Mouse (Mus musculus) midbrain, embryonic 13.5 days (tissue): ENCODE measurements around the gene Rapgef3. TPM values are rescaled to one million over a fixed set of nuclear protein-coding genes. Genes with fewer than 3 reads are reported as not detected.

Experiments
- ATAC-seq: fragments of 200-750 bp; cut with Nextera tagmentation; 2 replicates; pipeline ENCODE4 v1.8.0; 2017; ENCODE audit warnings: mild to moderate bottlenecking, moderate TSS enrichment, moderate library complexity
- H3K27ac ChIP-seq: fragments of 300-500 bp; sonication (generic); 2 replicates; pipeline ENCODE4 v1.5.1; 2015; ENCODE audit warnings: inconsistent platforms, mild to moderate bottlenecking, moderate library complexity
- H3K27me3 ChIP-seq: fragments of 300-500 bp; sonication (generic); 2 replicates; pipeline ENCODE4 v1.6.1; 2015; ENCODE audit warnings: mild to moderate bottlenecking, inconsistent platforms
- H3K36me3 ChIP-seq: fragments of 300-500 bp; sonication (generic); 2 replicates; pipeline ENCODE4 v1.6.1; 2015; ENCODE audit warnings: mild to moderate bottlenecking, inconsistent platforms
- H3K4me1 ChIP-seq: fragments of 300-500 bp; sonication (generic); replicated peaks from 2 replicates; pipeline ENCODE4 v1.6.1; 2015; ENCODE audit warnings: inconsistent platforms
- H3K4me2 ChIP-seq: fragments of 300-500 bp; sonication (generic); replicated peaks from 2 replicates; pipeline ENCODE4 v1.6.1; 2015; ENCODE audit warnings: moderate library complexity, mild to moderate bottlenecking, inconsistent platforms
- H3K4me3 ChIP-seq: fragments of 300-500 bp; sonication (generic); replicated peaks from 2 replicates; pipeline ENCODE4 v1.5.1; 2015; ENCODE audit warnings: mild to moderate bottlenecking, inconsistent platforms
- H3K9ac ChIP-seq: fragments of 300-500 bp; sonication (generic); replicated peaks from 2 replicates; pipeline ENCODE4 v1.6.1; 2015; ENCODE audit warnings: mild to moderate bottlenecking, inconsistent platforms
- H3K9me3 ChIP-seq: fragments of 300-500 bp; sonication (generic); 2 replicates; pipeline ENCODE4 v1.6.1; 2016; ENCODE audit warnings: mild to moderate bottlenecking, inconsistent platforms
- WGBS: fragments of 180-500 bp; shearing (Covaris S2); methylation state at CpG from one replicate; pipeline ENCODE4 v1.1.7; 2015; 5-methylcytosine and 5-hydroxymethylcytosine counted together
- polyA plus RNA-seq: library from polyadenylated mRNA; unstranded; fragments of >200 nt; fragmentation: Nextera tagmentation; extraction: Ambion mirVana; gene quantifications from 2 replicates; pipeline ENCODE4 v1.2.1, GENCODE M21; 2015

The Rapgef3 gene
- polyA plus RNA-seq, 1 experiment from 2014 or later, result 9.0 TPM

DNA sequence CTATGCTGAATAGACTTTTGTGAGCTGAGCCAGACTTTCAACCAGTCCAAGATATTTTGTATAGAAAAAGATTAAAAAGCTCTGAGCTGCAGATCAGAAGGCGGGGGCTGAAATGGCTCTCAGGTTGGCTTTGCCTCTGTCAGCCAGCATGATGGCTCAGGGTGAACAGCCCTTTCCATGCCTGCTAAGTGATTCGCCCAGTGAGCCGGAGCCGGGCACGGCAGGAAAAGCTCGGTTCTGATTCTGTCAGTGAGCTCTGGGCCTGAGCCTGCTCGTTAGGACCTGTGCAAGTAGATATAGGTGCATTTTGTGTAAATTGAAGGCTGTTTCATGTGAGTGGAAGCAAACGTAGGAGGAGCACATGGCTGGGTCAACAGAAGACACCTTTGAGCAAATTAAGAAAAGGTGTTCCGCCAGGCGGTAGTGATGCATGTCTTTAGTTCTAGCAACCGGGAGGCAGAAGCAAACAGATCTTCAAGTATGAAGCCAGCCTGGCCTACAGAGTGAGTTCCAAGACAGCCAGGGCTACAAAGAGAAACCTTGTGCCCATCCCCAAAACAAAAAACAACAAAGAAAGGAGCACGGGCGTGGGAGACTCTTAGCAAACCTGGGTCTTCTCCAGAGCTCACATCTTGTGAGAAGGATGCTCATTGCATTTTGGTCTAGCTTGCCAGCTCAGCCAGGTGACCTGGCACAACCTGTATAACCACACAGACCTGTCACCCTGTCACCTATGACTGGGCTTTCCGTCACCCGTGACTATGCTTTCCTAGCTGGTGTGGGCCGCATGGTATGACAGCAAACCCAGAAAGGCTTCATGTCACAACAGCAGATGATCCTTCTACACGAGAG is 43.2 kb downstream of the Rapgef3 start:
- Histone ChIP-seq H3K36me3 (no peaks in the 10 kb centered on the region), H3K4me2 (no peak overlapping the region), H3K4me3 (no peak overlapping the region), H3K9me3 (no peaks in the 10 kb centered on the region), H3K9ac (no peak overlapping the region), H3K4me1 (no peaks in the 10 kb centered on the region), H3K27ac (no peak overlapping the region), H3K27me3 (no peaks in the 10 kb centered on the region)
- 90% methylated on average over 17 of the region's 17 CpGs for WGBS
- ATAC-seq, result no peak

DNA sequence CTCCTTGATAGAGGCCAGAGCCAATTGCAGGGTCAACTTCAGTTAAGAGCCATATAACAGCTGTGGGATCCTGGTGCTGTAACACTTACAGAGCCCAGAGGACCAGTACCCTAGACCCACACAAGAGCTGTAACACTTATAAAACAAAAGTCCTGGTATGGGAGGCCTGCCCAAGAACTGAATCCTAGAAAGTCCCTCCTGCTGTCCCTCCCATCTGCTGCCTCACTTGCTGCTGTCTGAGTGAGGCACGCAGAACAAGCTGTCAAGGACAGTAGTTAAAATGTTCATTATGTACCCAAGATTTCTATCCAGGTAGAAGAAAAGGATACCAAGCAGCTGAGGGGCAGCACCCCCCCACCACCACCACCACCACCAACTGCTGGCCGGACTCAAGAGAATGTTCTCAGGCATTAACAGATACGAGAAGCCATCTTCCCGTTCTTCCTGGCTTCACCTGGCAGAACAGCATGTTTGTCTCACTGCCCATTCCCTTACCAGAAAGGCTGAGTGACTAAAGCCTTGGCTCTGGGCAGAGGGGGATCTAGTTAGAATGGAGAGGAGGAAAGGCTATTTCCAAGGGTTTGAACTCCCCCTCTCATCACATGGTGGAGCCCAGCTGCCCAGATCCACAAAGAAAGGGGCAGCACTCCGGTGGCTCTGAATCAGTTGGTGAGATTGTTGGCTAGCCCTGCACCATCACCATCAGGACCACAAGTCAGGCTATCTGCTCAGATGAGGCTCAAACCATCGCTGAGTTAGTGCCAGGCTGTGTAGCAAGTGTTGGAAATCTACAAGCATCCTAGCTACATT is 44.0 kb downstream of the Rapgef3 start:
- Histone ChIP-seq H3K4me1 (no peaks in the 10 kb centered on the region), H3K36me3 (no peaks in the 10 kb centered on the region), H3K4me3 (no peak overlapping the region), H3K4me2 (no peak overlapping the region), H3K27ac (no peak overlapping the region), H3K27me3 (no peaks in the 10 kb centered on the region), H3K9me3 (no peaks in the 10 kb centered on the region), H3K9ac (no peak overlapping the region)
- ATAC-seq, result no peak
- 86% methylated on average over 6 of the region's 6 CpGs for WGBS

DNA sequence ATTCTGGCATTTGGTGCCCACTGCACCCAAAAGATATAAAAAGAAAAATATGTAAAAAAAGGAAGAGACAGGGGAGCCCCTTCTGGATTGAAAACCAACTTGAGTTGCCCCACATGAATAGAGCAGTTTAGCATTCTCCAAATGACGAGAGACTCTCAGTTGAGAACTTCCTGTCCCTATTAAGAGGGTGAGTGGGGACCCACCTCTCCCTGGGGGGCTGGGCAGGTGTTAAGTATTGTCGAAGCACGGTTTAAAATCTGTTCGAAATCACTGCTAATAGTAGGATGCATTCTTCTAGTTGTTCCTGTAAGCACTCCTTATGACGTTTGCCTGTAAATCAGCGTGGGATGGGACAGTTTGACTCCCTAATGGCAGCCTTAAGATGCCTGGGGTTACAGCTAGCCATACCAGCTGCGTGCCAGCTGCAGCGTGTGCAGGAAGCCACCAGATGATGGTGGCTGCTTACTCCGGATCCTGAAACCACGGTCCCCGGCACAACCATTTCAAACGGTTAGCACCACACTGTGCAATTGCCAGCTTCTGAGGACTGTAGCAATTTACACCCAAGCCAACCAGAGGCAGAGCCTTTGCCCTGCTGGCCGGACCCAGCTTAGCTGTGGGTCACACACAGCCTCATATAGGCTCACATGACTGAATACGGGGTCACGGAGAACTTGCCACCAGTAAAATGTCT is 46.6 kb downstream of the Rapgef3 start:
- H3K27me3 ChIP-seq, result no peaks in the 10 kb centered on the region
- no peak overlapping the region for H3K4me3 ChIP-seq
- H3K9me3 ChIP-seq, result no peaks in the 10 kb centered on the region
- ATAC-seq, result no peak
- H3K36me3 ChIP-seq, result no peaks in the 10 kb centered on the region
- no peak overlapping the region for H3K27ac ChIP-seq
- H3K9ac ChIP-seq, result no peak overlapping the region
- no peaks in the 10 kb centered on the region for H3K4me1 ChIP-seq
- H3K4me2 ChIP-seq, result no peak overlapping the region
- 82% methylated on average over 15 of the region's 15 CpGs for WGBS

DNA sequence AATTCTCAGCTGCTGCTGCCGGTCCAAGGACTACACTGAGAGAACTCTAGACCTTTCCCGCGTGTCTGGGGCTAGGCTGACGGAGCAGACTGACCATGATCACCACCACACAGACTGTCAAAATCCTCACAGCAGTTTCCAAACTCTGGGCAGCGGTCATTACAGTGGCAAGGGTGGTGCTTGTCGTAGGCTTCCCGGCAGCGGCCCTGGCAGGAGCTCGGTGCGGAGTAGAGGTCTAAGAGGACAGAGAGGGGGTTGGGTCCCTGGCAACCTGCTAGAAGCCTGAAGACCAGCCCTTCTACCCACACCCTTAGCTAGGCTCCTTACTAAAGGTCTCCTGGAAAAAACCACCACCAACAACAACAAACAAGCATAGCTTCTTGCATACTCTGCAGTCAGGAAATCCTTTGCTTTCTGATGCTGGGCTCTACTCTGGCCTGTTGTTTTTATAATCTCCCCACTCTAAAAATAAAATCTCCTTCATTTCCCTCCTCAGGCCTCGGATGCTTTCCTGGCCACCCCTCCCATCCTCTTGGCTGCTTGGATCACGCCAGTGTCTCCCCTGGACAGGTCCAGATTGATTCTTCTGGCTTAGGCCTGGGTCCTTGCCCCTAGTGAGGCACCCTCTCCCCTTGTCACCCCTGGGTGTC is 47.6 kb downstream of the Rapgef3 start:
- Histone ChIP-seq H3K36me3 (no peaks in the 10 kb centered on the region), H3K4me3 (no peak overlapping the region), H3K4me2 (no peak overlapping the region), H3K27me3 (no peaks in the 10 kb centered on the region), H3K9me3 (no peaks in the 10 kb centered on the region), H3K27ac (no peak overlapping the region), H3K4me1 (no peaks in the 10 kb centered on the region), H3K9ac (no peak overlapping the region)
- 84% methylated on average over 12 of the region's 12 CpGs for WGBS
- no peak for ATAC-seq

DNA sequence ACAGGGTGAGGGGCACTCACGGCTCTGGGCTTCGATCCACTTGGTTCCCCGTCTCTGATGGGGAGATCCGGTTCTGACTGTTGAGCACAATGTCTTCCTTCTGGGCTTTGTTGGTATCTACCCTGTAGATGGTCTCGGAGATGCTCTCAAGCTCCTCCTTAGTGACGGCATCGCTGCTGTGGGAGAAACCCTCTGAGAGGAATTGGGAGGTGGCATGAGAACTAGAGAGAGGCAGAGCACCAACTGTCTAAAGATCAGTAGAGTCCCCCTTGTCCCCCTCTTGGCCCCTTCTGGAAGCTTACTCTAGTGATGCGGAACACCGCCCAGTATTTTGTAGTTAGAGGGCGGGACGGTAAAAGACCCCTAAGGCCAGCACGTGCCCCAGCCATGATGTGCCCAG is 48.3 kb downstream of the Rapgef3 start:
- Histone ChIP-seq H3K4me3 (no peak overlapping the region), H3K9ac (no peak overlapping the region), H3K27ac (no peak overlapping the region), H3K36me3 (no peaks in the 10 kb centered on the region), H3K4me2 (no peak overlapping the region), H3K27me3 (no peaks in the 10 kb centered on the region), H3K4me1 (no peaks in the 10 kb centered on the region), H3K9me3 (no peaks in the 10 kb centered on the region)
- no peak for ATAC-seq
- 90% methylated on average over 12 of the region's 12 CpGs for WGBS

DNA sequence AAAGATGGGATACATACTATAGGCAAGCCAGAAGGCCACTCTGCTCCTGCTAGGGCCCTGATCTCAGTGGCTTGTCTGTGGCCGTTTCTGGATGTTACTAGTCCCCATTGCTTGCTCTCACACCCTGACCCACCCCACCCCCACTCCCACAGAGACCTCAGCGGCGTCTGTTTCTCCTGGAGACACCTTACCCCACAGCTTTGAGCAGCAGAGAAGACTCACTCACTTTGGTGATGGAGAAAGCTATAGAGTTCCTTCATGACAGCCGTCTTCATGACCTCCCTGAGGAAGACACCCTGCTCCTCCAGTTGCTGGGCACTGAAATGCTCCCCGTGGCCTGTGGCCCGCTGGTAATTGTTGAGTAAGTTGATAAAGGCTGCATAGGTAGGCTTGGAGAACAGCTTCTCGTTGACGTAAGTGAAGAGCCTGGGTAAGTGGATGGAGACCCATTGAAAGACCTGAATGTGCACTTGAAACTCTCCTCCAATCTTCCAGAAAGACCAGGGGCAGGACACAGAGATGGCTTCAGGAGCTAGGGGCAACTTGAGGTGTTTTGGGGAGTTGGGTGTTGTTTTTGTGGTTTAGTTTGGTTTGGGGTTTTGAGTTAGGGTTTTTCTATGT is 49.1 kb downstream of the Rapgef3 start:
- H3K9me3 ChIP-seq, result no peaks in the 10 kb centered on the region
- 88% methylated on average over 8 of the region's 8 CpGs for WGBS

DNA sequence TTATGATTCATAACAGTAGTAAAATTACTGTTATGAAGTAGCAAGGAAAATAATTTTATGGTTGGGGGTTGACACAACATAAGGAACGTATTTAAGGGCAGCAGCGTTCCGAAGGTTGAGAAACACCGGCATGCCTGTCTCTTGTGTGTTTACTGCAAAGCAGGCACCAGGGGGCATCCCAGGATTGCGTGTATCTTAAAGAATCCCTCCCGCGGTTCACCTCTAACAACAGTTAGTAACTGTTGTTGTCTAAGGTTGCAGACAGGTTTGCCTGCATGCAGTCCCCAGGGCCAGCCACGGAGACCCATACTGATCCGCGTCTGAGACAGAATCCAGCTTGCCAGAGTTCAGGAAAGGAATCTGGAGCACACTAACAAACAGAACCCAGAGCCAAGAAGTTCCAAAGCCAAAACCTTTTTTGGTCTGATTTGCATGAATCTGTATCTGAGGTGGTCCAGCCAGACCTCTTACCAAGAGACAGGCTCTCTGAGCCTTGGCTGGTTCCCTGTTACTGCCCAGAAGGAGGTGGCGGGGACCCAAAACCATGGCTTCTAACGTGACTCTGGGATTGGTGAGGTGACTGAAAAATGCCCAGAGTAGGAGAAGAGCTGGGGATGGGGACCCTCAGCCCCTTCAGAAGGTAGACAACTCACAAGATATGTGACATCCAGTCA is 49.8 kb downstream of the Rapgef3 start:
- Histone ChIP-seq H3K9ac (no peak overlapping the region), H3K9me3 (no peaks in the 10 kb centered on the region), H3K36me3 (no peaks in the 10 kb centered on the region), H3K4me3 (no peak overlapping the region), H3K4me1 (no peaks in the 10 kb centered on the region), H3K4me2 (no peak overlapping the region), H3K27me3 (no peaks in the 10 kb centered on the region), H3K27ac (no peak overlapping the region)
- WGBS, result 34% methylated on average over 12 of the region's 12 CpGs
- ATAC-seq, result 0 out of 2 replicates have a peak, but pooled peaks have one; percentile 48

More for the DNA sequence above, 49.1 kb downstream of the Rapgef3 start:
- Histone ChIP-seq H3K36me3 (no peaks in the 10 kb centered on the region), H3K9ac (no peak overlapping the region), H3K4me3 (no peak overlapping the region), H3K4me2 (no peak overlapping the region), H3K4me1 (no peaks in the 10 kb centered on the region), H3K27me3 (no peaks in the 10 kb centered on the region), H3K27ac (no peak overlapping the region)
- no peak for ATAC-seq

DNA sequence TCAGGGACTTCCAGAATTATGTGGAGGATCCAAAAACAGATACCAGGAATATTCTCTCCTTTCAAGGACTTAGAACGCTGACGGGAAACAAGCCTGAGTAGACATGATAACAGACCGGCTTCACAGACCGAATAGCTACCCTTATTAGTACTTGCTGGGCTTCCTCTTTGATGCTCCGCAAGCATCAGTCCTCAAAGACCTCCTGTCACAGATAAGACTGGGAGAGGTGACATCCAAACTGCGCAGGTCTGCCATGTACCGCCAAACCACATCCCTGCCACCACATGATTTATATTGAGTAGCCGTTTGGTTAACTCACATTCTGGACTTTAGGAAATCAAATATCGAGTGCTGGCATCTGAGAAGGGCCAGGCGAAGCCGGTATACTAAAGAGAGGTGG is 51.0 kb downstream of the Rapgef3 start:
- Histone ChIP-seq H3K4me2 (no peak overlapping the region), H3K27me3 (no peaks in the 10 kb centered on the region), H3K9me3 (no peaks in the 10 kb centered on the region), H3K4me1 (no peaks in the 10 kb centered on the region), H3K36me3 (no peaks in the 10 kb centered on the region), H3K27ac (no peak overlapping the region), H3K4me3 (no peak overlapping the region), H3K9ac (no peak overlapping the region)
- ATAC-seq, result no peak
- 92% methylated on average over 11 of the region's 11 CpGs for WGBS

DNA sequence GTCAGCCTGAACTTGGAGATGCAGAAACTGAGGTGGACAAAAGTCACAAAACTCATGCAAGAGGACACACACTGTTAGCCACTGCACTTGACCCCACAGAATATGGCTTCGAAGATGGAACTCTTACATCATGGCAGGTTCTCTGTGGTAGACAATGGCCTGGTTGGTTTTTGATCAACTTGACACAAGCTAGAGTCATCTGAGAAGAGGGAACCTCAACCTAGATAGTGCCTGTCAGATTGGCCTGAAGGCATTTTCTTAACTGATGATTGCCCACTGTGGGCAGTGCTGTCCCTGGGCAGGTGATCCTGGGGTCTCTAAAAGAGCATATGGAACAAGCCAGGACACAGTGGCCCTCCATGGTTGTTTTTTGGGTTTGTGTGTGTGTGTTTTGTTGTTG is 52.0 kb downstream of the Rapgef3 start:
- Histone ChIP-seq H3K4me2 (no peak overlapping the region), H3K27ac (no peak overlapping the region), H3K4me1 (no peaks in the 10 kb centered on the region), H3K4me3 (no peak overlapping the region), H3K36me3 (no peaks in the 10 kb centered on the region), H3K9me3 (no peaks in the 10 kb centered on the region), H3K9ac (no peak overlapping the region), H3K27me3 (no peaks in the 10 kb centered on the region)
- 97% methylated on average over 1 of the region's 1 CpGs for WGBS
- ATAC-seq, result no peak

DNA sequence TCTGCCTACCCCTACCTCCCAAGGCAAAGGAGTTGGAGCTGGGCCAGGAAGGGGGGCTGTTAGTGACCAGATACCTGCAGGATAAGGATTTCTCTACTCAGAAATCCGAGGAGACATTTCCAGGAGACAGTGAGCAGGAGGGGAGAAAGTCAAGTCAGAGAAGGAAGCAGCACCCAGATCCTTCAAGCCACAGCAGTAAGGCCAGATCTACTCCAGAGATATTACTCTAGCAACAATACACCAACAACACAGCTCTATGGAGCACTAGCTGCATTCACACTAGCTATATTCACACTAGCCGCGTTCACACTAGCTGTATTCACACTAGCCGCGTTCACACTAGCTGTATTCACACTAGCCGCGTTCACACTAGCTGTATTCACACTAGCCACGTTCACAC is 52.7 kb downstream of the Rapgef3 start:
- no peak overlapping the region for H3K27ac ChIP-seq
- no peak overlapping the region for H3K9ac ChIP-seq
- H3K36me3 ChIP-seq, result no peaks in the 10 kb centered on the region
- no peak overlapping the region for H3K4me2 ChIP-seq
- H3K4me3 ChIP-seq, result no peak overlapping the region
- ATAC-seq, result no peak
- H3K27me3 ChIP-seq, result no peaks in the 10 kb centered on the region
- H3K9me3 ChIP-seq, result no peaks in the 10 kb centered on the region
- 89% methylated on average over 8 of the region's 8 CpGs for WGBS
- no peaks in the 10 kb centered on the region for H3K4me1 ChIP-seq

DNA sequence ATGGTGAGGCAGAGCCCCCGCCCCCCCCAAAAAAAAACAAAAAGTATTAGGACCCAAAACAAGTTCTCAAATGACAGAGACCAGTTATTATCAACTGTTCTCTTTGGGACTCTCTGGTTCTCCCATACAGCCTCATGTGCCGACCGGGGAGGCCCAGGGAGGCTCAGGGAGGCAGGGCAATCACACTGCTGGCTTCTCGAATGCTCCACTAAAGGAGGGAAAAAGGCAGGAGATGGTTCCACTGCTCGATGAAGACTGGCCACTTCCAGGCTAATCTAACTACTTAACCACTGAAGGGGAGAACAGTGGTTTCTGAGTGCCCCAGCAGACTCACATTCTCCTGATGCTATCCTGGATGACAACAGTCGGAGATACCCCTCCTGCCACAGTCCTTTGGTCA is 55.2 kb downstream of the Rapgef3 start:
- 72% methylated on average over 6 of the region's 6 CpGs for WGBS
- H3K4me2 ChIP-seq, result no peak overlapping the region
- H3K9me3 ChIP-seq, result no peaks in the 10 kb centered on the region
- no peak overlapping the region for H3K4me3 ChIP-seq
- no peaks in the 10 kb centered on the region for H3K36me3 ChIP-seq
- H3K4me1 ChIP-seq, result no peaks in the 10 kb centered on the region
- ATAC-seq, result no peak
- 0 out of 2 replicates have a peak overlapping the region, but pooled peaks have one; percentile 6 for H3K9ac ChIP-seq
- H3K27ac ChIP-seq, result no peak overlapping the region
- H3K27me3 ChIP-seq, result 0 out of 2 replicates have a peak, but pooled peaks cover 3% of the 10 kb centered on the region
